Mouse (Mus musculus) liver, embryonic 16.5 days (tissue): ENCODE data around the gene Ncaph. TPM values are rescaled to one million over a fixed set of nuclear protein-coding genes. Genes with fewer than 3 reads are reported as not detected.
"Not testable (repeated sequence)": the region's sequence is repeated elsewhere in the genome, so short reads cannot be mapped to it uniquely, and the experiment has no call there.

ENCODE experiments used
- ATAC-seq: fragments of 200-750 bp; cut with Nextera tagmentation; 2 replicates; pipeline ENCODE4 v1.8.0; 2017; ENCODE audit warnings: low read depth, mild to moderate bottlenecking, moderate number of reproducible peaks, moderate library complexity
- H3K27ac ChIP-seq: fragments of 300-500 bp; sonication (generic); 2 replicates; pipeline ENCODE4 v1.5.1; 2014; ENCODE audit warnings: mild to moderate bottlenecking, low read length
- H3K27me3 ChIP-seq: fragments of 300-500 bp; sonication (generic); 2 replicates; pipeline ENCODE4 v1.6.1; 2014; ENCODE audit warnings: low read depth, low read length, mixed read lengths; ENCODE audit not compliant: control insufficient read depth, insufficient read depth
- H3K36me3 ChIP-seq: fragments of 300-500 bp; sonication (generic); 2 replicates; pipeline ENCODE4 v1.6.1; 2014; ENCODE audit warnings: mild to moderate bottlenecking; ENCODE audit not compliant: control insufficient read depth, insufficient read depth
- H3K4me1 ChIP-seq: fragments of 300-500 bp; sonication (generic); 2 replicates; pipeline ENCODE4 v1.6.1; 2014; ENCODE audit warnings: low read depth, low read length, mixed read lengths; ENCODE audit not compliant: control insufficient read depth
- H3K4me2 ChIP-seq: fragments of 300-500 bp; sonication (generic); 2 replicates; pipeline ENCODE4 v1.6.1; 2014; ENCODE audit warnings: low read depth, low read length, mixed read lengths
- H3K4me3 ChIP-seq: fragments of 300-500 bp; sonication (generic); 2 replicates; pipeline ENCODE4 v1.5.1; 2014; ENCODE audit warnings: low read depth, mild to moderate bottlenecking, low read length
- H3K9ac ChIP-seq: fragments of 300-500 bp; sonication (generic); 2 replicates; pipeline ENCODE4 v1.6.1; 2014; ENCODE audit warnings: low read depth, low read length
- H3K9me3 ChIP-seq: fragments of 300-500 bp; sonication (generic); replicated peaks from 2 replicates; pipeline ENCODE4 v1.6.1; 2016; ENCODE audit warnings: low read length; ENCODE audit not compliant: control insufficient read depth
- WGBS: fragments of 180-500 bp; shearing (Covaris S2); extraction: QIAGEN DNeasy Blood & Tissue Kit; methylation state at CpG from one replicate; pipeline ENCODE4 v1.1.7; 2014; ENCODE audit not compliant: insufficient replicate concordance; 5-methylcytosine and 5-hydroxymethylcytosine counted together
- polyA plus RNA-seq: library from polyadenylated mRNA; unstranded; fragments of >200 nt; fragmentation: Nextera tagmentation; extraction: Ambion mirVana; gene quantifications from 2 replicates; pipeline ENCODE4 v1.2.1, GENCODE M21; 2015

The Ncaph gene
- polyA plus RNA-seq, 1 experiment from 2014 or later = 54.8 TPM

GRCm38 (mm10) chr2:127121591-127122235 is 12.0 kb downstream of the Ncaph start:
- Histone ChIP-seq H3K36me3 (peaks cover 85% of the 10 kb centered on the region), H3K27ac (no peak overlapping the region), H3K9ac (no peak overlapping the region), H3K4me1 (no peaks in the 10 kb centered on the region), H3K4me2 (no peak overlapping the region), H3K9me3 (no peaks in the 10 kb centered on the region), H3K27me3 (no peaks in the 10 kb centered on the region), H3K4me3 (no peak overlapping the region)
- 91% methylated on average over 8 of the region's 8 CpGs for WGBS
- no peak for ATAC-seq

- Histone ChIP-seq H3K9ac (no peak overlapping the region), H3K4me2 (no peak overlapping the region), H3K27me3 (no peaks in the 10 kb centered on the region), H3K27ac (no peak overlapping the region), H3K4me3 (no peak overlapping the region), H3K9me3 (no peaks in the 10 kb centered on the region), H3K36me3 (peaks cover 72% of the 10 kb centered on the region), H3K4me1 (no peaks in the 10 kb centered on the region)
- no peak for ATAC-seq
- WGBS = 90% methylated on average over 4 of the region's 4 CpGs
Observed at GRCm38 (mm10) chr2:127108986-127109385, 24.8 kb downstream of the Ncaph start.

- 80% methylated on average over 8 of the region's 8 CpGs for WGBS
- Histone ChIP-seq H3K36me3 (no peaks in the 10 kb centered on the region; the same call in 1 of the 2 replicates), H3K4me2 (no peak overlapping the region), H3K4me1 (no peaks in the 10 kb centered on the region), H3K9me3 (no peaks in the 10 kb centered on the region), H3K27me3 (no peaks in the 10 kb centered on the region), H3K9ac (no peak overlapping the region), H3K4me3 (no peak overlapping the region), H3K27ac (no peak overlapping the region)
- no peak for ATAC-seq
Observed at GRCm38 (mm10) chr2:127092000-127092399, 41.8 kb downstream of the Ncaph start.

GRCm38 (mm10) chr2:127090151-127090550 is 43.6 kb downstream of the Ncaph start:
- not testable (repeated sequence) for H3K9me3 ChIP-seq, H3K4me2 ChIP-seq, H3K4me1 ChIP-seq, H3K27ac ChIP-seq, H3K36me3 ChIP-seq, H3K27me3 ChIP-seq, H3K9ac ChIP-seq, ATAC-seq, H3K4me3 ChIP-seq

GRCm38 (mm10) chr2:127086235-127086634 is 47.5 kb downstream of the Ncaph start:
- Histone ChIP-seq H3K4me1 (peaks cover under 1% of the 10 kb centered on the region; the same call in 1 of the 2 replicates), H3K9ac (no peak overlapping the region), H3K27ac (no peak overlapping the region), H3K27me3 (no peaks in the 10 kb centered on the region), H3K4me3 (no peak overlapping the region), H3K9me3 (no peaks in the 10 kb centered on the region), H3K36me3 (no peaks in the 10 kb centered on the region; the same call in 1 of the 2 replicates), H3K4me2 (no peak overlapping the region)
- ATAC-seq = no peak
- 46% methylated on average over 5 of the region's 5 CpGs for WGBS

GRCm38 (mm10) chr2:127080591-127081218 is 53.0 kb downstream of the Ncaph start:
- H3K9ac ChIP-seq = peak overlapping the region; percentile 35; the same call in 1 of the 2 replicates
- 44% methylated on average over 11 of the region's 11 CpGs for WGBS
- peaks cover 18% of the 10 kb centered on the region for H3K4me1 ChIP-seq
- no peaks in the 10 kb centered on the region for H3K9me3 ChIP-seq
- no peaks in the 10 kb centered on the region for H3K36me3 ChIP-seq
- ATAC-seq = peak; percentile 91
- H3K4me2 ChIP-seq = peak overlapping the region; percentile 38; the same call in 1 of the 2 replicates
- peak overlapping the region; percentile 80 for H3K27ac ChIP-seq
- H3K4me3 ChIP-seq = no peak overlapping the region
- H3K27me3 ChIP-seq = no peaks in the 10 kb centered on the region

- Histone ChIP-seq H3K9ac (peak overlapping the region; percentile 35; the same call in 1 of the 2 replicates), H3K36me3 (no peaks in the 10 kb centered on the region), H3K27ac (peak overlapping the region; percentile 80), H3K4me2 (peak overlapping the region; percentile 38; the same call in 1 of the 2 replicates), H3K4me1 (peaks cover 18% of the 10 kb centered on the region), H3K9me3 (no peaks in the 10 kb centered on the region), H3K4me3 (no peak overlapping the region), H3K27me3 (no peaks in the 10 kb centered on the region)
- ATAC-seq = peak; percentile 47
- WGBS = 65% methylated on average over 11 of the region's 11 CpGs
Observed at GRCm38 (mm10) chr2:127079881-127080590, 53.7 kb downstream of the Ncaph start.

GRCm38 (mm10) chr2:127079066-127079465 is 54.7 kb downstream of the Ncaph start:
- peaks cover 18% of the 10 kb centered on the region for H3K4me1 ChIP-seq
- not testable (repeated sequence) for ATAC-seq, H3K9ac ChIP-seq, H3K4me3 ChIP-seq, H3K36me3 ChIP-seq, H3K27me3 ChIP-seq, H3K9me3 ChIP-seq, H3K27ac ChIP-seq, H3K4me2 ChIP-seq
- 56% methylated on average over 2 of the region's 2 CpGs for whole genome bisulfite sequencing

- Histone ChIP-seq H3K4me2 (no peak overlapping the region), H3K4me1 (peaks cover 18% of the 10 kb centered on the region), H3K27ac (no peak overlapping the region), H3K4me3 (no peak overlapping the region), H3K9ac (no peak overlapping the region), H3K9me3 (no peaks in the 10 kb centered on the region), H3K27me3 (no peaks in the 10 kb centered on the region), H3K36me3 (no peaks in the 10 kb centered on the region)
- WGBS = 71% methylated on average over 9 of the region's 9 CpGs
- ATAC-seq = no peak
Observed at GRCm38 (mm10) chr2:127077611-127078010, 56.1 kb downstream of the Ncaph start.
